Mouse (Mus musculus): ENCODE data around the gene Fgfr2. TPM values are rescaled to one million over a fixed set of nuclear protein-coding genes. Genes with fewer than 3 reads are reported as not detected.

Fgfr2 gene
- polyA plus RNA-seq, 1 experiment from 2014 or later = 11.2 TPM

- no peaks in the 10 kb centered on the region for H3K36me3 ChIP-seq (replicated peaks; ENCODE audit: insufficient read depth, low read length)
- no peak overlapping the region for H3K4me2 ChIP-seq (ENCODE audit: low read depth, low read length)
- ATAC-seq (no peak), DNase-seq (no peak)
- H3K27me3 ChIP-seq (ENCODE audit: insufficient read depth, low read length) = peaks cover 93% of the 10 kb centered on the region
- WGBS (ENCODE audit: insufficient replicate concordance) = 17% methylated on average over 8 of the region's 8 CpGs
- H3K4me1 ChIP-seq (ENCODE audit: insufficient read depth) = peaks cover 11% of the 10 kb centered on the region; the same call in 1 of the 2 replicates
- H3K9me3 ChIP-seq (ENCODE audit: low read length) = no peaks in the 10 kb centered on the region
- H3K9ac ChIP-seq (replicated peaks) = no peak overlapping the region
- no peak overlapping the region for H3K27ac ChIP-seq (ENCODE audit: low read depth)
- no peak overlapping the region for H3K4me3 ChIP-seq (ENCODE audit: low read depth, low read length)
- no peak for TF ChIP-seq EP300 (IDR thresholded peaks at IDR 0.05; ENCODE audit: low read depth)
- TF ChIP-seq CTCF (IDR thresholded peaks at IDR 0.05; ENCODE audit: low read depth) = no peak
Observed at GRCm38 (mm10) chr7:132600926-132601325, 522.2 kb downstream of the Fgfr2 start.

- WGBS (ENCODE audit: insufficient replicate concordance) = 3% methylated on average over 9 of the region's 9 CpGs
- DNase-seq (no peak), ATAC-seq (no peak)
- no peak overlapping the region for H3K27ac ChIP-seq (ENCODE audit: low read depth)
- no peak overlapping the region for H3K4me2 ChIP-seq (ENCODE audit: low read depth, low read length)
- H3K4me1 ChIP-seq (ENCODE audit: insufficient read depth) = peaks cover 11% of the 10 kb centered on the region; the same call in 1 of the 2 replicates
- no peak for TF ChIP-seq CTCF (IDR thresholded peaks at IDR 0.05; ENCODE audit: low read depth)
- TF ChIP-seq EP300 (IDR thresholded peaks at IDR 0.05; ENCODE audit: low read depth) = no peak
- peak overlapping the region; percentile 22; the same call in 1 of the 2 replicates for H3K4me3 ChIP-seq (ENCODE audit: low read depth, low read length)
- no peaks in the 10 kb centered on the region for H3K9me3 ChIP-seq (ENCODE audit: low read length)
- no peaks in the 10 kb centered on the region for H3K36me3 ChIP-seq (replicated peaks; ENCODE audit: insufficient read depth, low read length)
- H3K9ac ChIP-seq (replicated peaks) = no peak overlapping the region
- H3K27me3 ChIP-seq (ENCODE audit: insufficient read depth, low read length) = peaks cover 90% of the 10 kb centered on the region
Observed at GRCm38 (mm10) chr7:132600026-132600425, 523.1 kb downstream of the Fgfr2 start.

DNA sequence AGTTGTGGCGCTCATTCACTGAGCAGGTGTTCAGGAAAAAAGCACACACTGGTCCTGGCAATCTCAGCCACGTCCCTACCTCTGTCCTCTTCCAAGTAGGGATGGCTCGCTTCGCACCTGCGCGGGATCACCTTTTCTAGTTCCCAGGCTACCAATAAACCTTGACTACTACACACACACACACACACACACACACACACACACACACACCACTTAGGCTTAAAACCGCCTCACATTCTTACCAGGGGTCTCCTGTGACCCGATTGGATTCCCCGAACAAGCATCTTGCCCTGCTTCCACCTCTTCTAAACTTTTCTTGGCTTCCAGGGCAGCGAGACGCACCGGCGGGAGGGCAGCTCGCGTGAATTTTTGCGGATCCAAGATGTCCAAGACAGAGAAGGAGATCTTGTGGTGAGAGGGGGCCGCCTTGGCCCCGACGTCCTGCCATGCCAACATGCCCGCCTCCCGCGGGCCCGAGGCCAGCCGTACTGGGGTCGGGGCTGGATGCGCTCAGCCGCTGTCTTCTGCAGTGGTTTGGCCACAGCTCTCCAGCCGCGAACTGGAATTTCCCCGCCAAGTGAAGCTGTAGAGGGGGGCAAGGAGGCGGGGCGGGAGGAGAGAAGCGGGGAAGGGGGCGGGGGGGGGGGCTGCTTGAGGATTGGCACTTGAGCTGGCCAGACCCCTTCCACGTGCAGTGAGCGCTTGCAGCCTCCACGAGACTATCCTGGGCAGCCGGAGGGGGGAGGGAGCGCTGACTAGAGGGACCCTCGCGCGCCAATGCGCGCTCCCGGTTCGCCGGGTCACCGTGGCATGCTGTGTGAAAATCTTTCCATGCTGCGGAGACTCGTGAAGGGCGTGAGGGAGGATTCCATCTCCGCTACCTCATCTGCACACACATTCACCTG is 523.8 kb downstream of the Fgfr2 start, which contains the start of gene Nkx1-2:
TSS of gene Nkx1-2 (minus strand) at position 567 of the 905 bp plus-strand sequence.
- Histone ChIP-seq H3K9me3 (ENCODE audit: low read length) (no peaks in the 10 kb centered on the region), H3K4me2 (ENCODE audit: low read depth, low read length) (peak within 1 kb of the TSS; percentile 4; the same call in 1 of the 2 replicates), H3K36me3 (replicated peaks; ENCODE audit: insufficient read depth, low read length) (no peaks in the 10 kb centered on the region), H3K4me3 (ENCODE audit: low read depth, low read length) (peak within 1 kb of the TSS; percentile 22), H3K9ac (replicated peaks) (no peak within 1 kb of the TSS), H3K27me3 (ENCODE audit: insufficient read depth, low read length) (peaks cover 83% of the 10 kb centered on the region), H3K27ac (ENCODE audit: low read depth) (no peak within 1 kb of the TSS), H3K4me1 (ENCODE audit: insufficient read depth) (peaks cover 11% of the 10 kb centered on the region; the same call in 1 of the 2 replicates)
- ATAC-seq (no peak), DNase-seq (no peak)
- 2% methylated on average over 47 of the region's 52 CpGs for WGBS (ENCODE audit: insufficient replicate concordance)
- TF ChIP-seq CTCF (IDR thresholded peaks at IDR 0.05; ENCODE audit: low read depth) (no peak), EP300 (IDR thresholded peaks at IDR 0.05; ENCODE audit: low read depth) (no peak)

GRCm38 (mm10) chr7:132597251-132598041 is 525.7 kb downstream of the Fgfr2 start:
- H3K27me3 ChIP-seq (ENCODE audit: insufficient read depth, low read length) = peaks cover 71% of the 10 kb centered on the region

GRCm38 (mm10) chr7:132596557-132597250 is 526.4 kb downstream of the Fgfr2 start:
- Histone ChIP-seq H3K9me3 (ENCODE audit: low read length) (no peaks in the 10 kb centered on the region), H3K27me3 (ENCODE audit: insufficient read depth, low read length) (peaks cover 68% of the 10 kb centered on the region), H3K4me3 (ENCODE audit: low read depth, low read length) (peak overlapping the region; percentile 34), H3K4me2 (ENCODE audit: low read depth, low read length) (peak overlapping the region; percentile 68), H3K36me3 (replicated peaks; ENCODE audit: insufficient read depth, low read length) (no peaks in the 10 kb centered on the region), H3K9ac (replicated peaks) (no peak overlapping the region), H3K27ac (ENCODE audit: low read depth) (no peak overlapping the region), H3K4me1 (ENCODE audit: insufficient read depth) (peaks cover 11% of the 10 kb centered on the region; the same call in 1 of the 2 replicates)
- TF ChIP-seq EP300 (IDR thresholded peaks at IDR 0.05; ENCODE audit: low read depth) (no peak), CTCF (IDR thresholded peaks at IDR 0.05; ENCODE audit: low read depth) (peak; percentile 32)
- DNase-seq (no peak), ATAC-seq (no peak)
- 7% methylated on average over 26 of the region's 26 CpGs for WGBS (ENCODE audit: insufficient replicate concordance)

More at GRCm38 (mm10) chr7:132597251-132598041, 525.7 kb downstream of the Fgfr2 start:
- no peaks in the 10 kb centered on the region for H3K9me3 ChIP-seq (ENCODE audit: low read length)
- WGBS (ENCODE audit: insufficient replicate concordance) = under 1% methylated on average over 48 of the region's 60 CpGs
- peaks cover 11% of the 10 kb centered on the region; the same call in 1 of the 2 replicates for H3K4me1 ChIP-seq (ENCODE audit: insufficient read depth)
- no peak overlapping the region for H3K9ac ChIP-seq (replicated peaks)
- TF ChIP-seq CTCF (IDR thresholded peaks at IDR 0.05; ENCODE audit: low read depth) (no peak), EP300 (IDR thresholded peaks at IDR 0.05; ENCODE audit: low read depth) (no peak)
- H3K36me3 ChIP-seq (replicated peaks; ENCODE audit: insufficient read depth, low read length) = no peaks in the 10 kb centered on the region
- DNase-seq = peak; percentile 33
- ATAC-seq = peak; percentile 41; the same call in 1 of the 2 replicates
- H3K4me2 ChIP-seq (ENCODE audit: low read depth, low read length) = peak overlapping the region; percentile 68
- H3K4me3 ChIP-seq (ENCODE audit: low read depth, low read length) = peak overlapping the region; percentile 34
- H3K27ac ChIP-seq (ENCODE audit: low read depth) = no peak overlapping the region

All from liver, postnatal 0 days (tissue).